Mouse (Mus musculus) lung, postnatal 0 days (tissue): ENCODE results near the gene Tgfbr2.

Experiments
- CTCF ChIP-seq: IDR thresholded peaks from 2 replicates; pipeline ENCODE4 v1.5.1; 2016; ENCODE audit warnings: antibody characterized with exemption, mild to moderate bottlenecking
- EP300 ChIP-seq: IDR thresholded peaks from 2 replicates; pipeline ENCODE4 v1.6.1; 2016; ENCODE audit warnings: antibody characterized with exemption, mild to moderate bottlenecking, control low read depth

DNA sequence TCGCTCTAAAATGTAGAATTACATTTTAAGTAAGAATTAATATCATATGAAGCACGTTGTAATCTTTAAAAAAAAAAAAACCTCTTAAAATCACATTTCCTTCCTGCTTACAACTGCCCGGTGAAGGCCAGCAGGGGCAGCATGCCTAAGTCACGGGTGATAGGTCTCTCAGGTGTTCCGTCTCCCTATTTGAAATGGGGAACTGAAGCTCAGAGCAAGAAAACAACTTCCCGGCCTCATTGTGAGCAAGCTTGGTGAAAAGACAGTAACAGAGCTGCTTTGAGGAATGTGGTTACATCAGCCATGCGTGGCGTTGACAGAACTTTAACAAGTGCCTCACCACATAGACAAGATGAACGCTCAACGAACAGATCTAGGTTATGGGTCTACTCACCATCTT is 41.5 kb upstream of the Tgfbr2 start:
- TF ChIP-seq CTCF (no peak; the same call in 1 of the 2 replicates), EP300 (no peak)
